Mouse (Mus musculus) E14TG2a.4 (cell line): ENCODE measurements at regions not wholly inside any gene's neighbourhood (a gene's known extent, or its start where the extent isn't known, plus 50 kb on each side); places are given as distances from the start of the nearest gene placed in this dataset.

Source experiments
- CTCF ChIP-seq: conservative IDR thresholded peaks from 2 replicates; pipeline ENCODE4 v1.5.1; 2014; ENCODE audit warnings: low read length
- NANOG ChIP-seq: IDR thresholded peaks from 2 replicates; pipeline ENCODE4 v1.6.1; 2014; ENCODE audit warnings: borderline replicate concordance, low read length, mixed read lengths
- POU5F1 ChIP-seq: IDR thresholded peaks from 2 replicates; pipeline ENCODE4 v1.6.1; 2014; ENCODE audit warnings: low read length, borderline replicate concordance

- TF ChIP-seq CTCF: no peak
- no peak for TF ChIP-seq POU5F1
- TF ChIP-seq NANOG: no peak
Observed at GRCm38 (mm10) chr13:28420636-28421035, 163.3 kb downstream of the Gm11361 start.
